Mouse (Mus musculus): ENCODE measurements at regions not wholly inside any gene's neighbourhood (a gene's known extent, or its start where the extent isn't known, plus 50 kb on each side); places are given as distances from the start of the nearest gene placed in this dataset.
"Not testable (repeated sequence)": the region's sequence is repeated elsewhere in the genome, so short reads cannot be mapped to it uniquely, and the experiment has no call there.

- no peak for DNase-seq
Observed at GRCm38 (mm10) chr8:8919582-8920503, 229.5 kb upstream of the Arglu1 start.

DNA sequence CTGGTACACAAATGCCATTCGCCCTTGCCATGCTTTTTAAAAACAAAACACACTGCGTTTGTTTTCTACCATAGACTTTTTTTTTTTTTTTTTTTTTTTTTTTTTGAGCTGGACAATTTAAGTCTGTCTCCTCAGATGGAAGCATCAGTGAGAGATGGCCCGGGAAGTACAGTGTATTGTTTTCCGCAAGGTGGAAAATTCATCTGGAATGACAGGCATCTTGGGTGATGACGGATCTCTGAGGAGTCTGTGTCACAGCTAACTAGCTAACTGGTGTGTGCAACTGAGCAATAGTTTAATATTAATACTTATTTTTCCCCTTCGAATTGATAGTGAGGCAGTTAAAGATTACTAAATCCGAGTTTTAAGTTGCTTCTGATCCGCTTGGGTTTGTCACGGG lies 228.7 kb upstream of the Arglu1 start:
- no peak for DNase-seq

GRCm38 (mm10) chr8:8907478-8908165 lies 217.3 kb upstream of the Arglu1 start:
- no peak for DNase-seq

GRCm38 (mm10) chr8:8892996-8893395 lies 202.7 kb upstream of the Arglu1 start:
- DNase-seq = no peak

GRCm38 (mm10) chr8:8877286-8877685 lies 187.0 kb upstream of the Arglu1 start:
- no peak for DNase-seq

DNA sequence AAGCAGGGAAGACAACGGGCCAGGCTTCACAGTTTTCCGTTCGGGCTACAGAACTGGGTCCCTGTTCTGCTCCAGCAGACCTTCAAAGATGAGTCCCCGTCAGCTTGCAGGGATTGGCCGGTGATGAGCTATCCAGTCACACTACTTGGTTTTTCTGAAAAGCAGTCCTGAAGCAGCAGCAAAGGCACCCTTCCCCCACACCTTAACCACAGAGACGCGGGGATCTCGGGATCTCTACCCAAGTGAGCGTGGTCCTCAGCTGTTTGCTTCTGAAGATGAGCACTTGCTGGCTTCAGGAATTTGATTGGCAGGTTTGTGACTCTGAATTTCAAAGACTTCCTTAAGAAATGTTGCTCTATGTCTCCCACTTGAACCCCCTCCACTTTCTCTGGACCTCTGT lies 186.6 kb upstream of the Arglu1 start:
- DNase-seq = no peak

GRCm38 (mm10) chr8:8876469-8876868 lies 186.1 kb upstream of the Arglu1 start:
- DNase-seq = no peak

GRCm38 (mm10) chr8:8871938-8872337 lies 181.6 kb upstream of the Arglu1 start:
- no peak for DNase-seq

- DNase-seq = no peak
Observed at GRCm38 (mm10) chr8:8871039-8871438, 180.7 kb upstream of the Arglu1 start.

GRCm38 (mm10) chr8:8870487-8870886 lies 180.2 kb upstream of the Arglu1 start:
- DNase-seq = no peak

DNA sequence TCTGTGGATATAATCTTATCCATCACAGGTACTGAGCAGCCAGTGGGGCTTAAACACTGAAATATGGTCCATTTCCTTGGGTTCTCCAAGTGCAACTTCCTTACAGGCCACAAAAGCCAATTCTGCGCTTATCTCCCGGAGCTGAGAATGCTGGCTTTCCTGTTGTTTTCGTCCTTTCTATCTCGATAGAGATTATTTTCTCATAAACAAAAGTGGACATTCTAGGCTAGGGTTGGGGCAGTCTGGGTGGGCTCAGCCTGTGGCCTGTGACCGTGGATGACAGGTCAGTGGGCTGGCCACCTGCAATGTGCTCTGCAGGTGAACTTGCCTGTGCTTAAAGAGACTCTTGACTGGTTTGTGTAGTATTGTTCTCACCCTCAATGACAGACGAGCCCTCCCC lies 179.0 kb upstream of the Arglu1 start:
- DNase-seq = no peak

GRCm38 (mm10) chr8:8867924-8868323 lies 177.6 kb upstream of the Arglu1 start:
- no peak for DNase-seq

DNA sequence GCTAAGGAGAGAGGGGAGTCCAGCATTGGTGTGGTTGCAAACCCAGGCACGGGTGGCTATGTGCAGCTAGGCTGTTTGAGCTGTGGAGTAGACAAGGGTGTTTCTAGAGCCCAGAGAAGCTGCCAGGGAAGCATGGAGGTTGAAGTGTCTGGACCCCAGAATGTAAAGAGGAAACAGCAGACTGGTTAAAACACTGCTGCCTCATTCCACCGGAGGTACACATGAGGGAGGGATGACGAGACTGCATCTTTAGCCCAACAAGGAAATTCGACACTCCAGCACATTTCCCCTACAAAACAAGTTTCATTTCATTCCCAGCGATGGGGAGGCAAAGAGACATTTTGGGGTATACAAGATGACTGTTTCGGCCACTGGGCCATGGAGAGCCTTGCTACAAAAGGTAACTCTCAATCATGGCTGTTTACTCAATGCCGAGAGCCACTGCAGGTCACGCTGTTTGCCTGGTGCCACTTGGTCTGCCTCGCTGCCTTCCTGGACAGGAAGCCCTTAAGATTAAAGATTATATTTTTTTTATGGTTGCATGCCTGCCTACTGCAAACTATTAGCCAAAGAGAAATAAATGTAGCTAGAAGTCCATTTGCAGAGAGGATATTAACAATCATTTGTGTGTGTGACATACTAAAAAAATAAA lies 176.9 kb upstream of the Arglu1 start:
- no peak for DNase-seq

- DNase-seq = no peak
Observed at GRCm38 (mm10) chr8:8862767-8863166, 172.4 kb upstream of the Arglu1 start.

DNA sequence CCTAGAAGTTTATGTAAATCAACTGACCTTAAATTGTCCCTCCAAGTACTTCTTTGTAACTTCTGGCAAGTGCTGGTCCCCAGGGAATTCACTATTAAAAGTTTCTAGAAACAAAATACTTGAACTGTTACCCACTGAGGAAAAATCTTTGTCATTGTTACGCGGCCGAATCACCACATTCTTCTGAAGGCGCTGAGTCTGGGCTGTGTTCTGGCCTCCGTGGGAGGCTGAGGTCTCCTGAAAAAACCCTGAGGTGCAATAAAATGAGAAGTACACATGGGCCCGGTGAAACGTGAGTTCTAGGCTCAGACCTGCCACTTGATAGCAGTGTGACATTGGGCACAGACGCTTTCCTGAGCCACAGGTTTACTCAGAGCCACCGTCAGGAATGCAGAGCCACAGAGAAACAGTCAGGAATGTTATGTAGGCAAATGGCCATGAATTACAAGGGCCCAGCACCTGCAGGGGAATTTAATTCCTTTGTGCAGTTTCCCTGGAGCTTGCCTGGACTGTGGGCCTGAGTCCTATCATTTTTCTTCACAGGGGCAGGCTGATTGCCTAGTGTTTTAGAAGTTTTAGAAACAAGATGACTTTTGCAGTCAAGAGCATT lies 171.1 kb upstream of the Arglu1 start:
- no peak for DNase-seq

DNA sequence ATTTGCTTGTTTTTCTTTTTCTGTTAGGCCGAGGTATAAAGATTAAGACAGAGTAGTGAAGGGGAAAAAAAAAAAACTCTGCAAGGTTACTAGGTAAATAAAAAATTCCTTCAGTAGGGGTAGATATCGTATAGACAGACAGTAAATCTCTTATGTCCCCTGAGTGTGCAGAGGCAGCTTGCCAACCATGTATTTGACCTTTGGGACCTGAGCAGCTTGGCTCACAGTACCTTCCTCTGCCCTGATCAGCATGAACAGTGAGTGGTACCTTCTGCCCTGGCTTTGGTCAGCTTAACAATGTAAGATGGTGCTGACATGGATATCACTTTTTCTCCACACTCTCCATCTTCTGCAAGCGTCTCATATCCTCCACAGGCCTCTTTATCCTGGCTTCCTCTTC lies 168.3 kb upstream of the Arglu1 start:
- DNase-seq = peak; percentile 29

- no peak for DNase-seq
Observed at GRCm38 (mm10) chr8:8852656-8853366, 162.5 kb upstream of the Arglu1 start.

GRCm38 (mm10) chr8:8851271-8851670 lies 160.9 kb upstream of the Arglu1 start:
- no peak for DNase-seq

GRCm38 (mm10) chr8:8850766-8851165 lies 160.4 kb upstream of the Arglu1 start:
- DNase-seq = no peak

GRCm38 (mm10) chr8:8847579-8847978 lies 157.3 kb upstream of the Arglu1 start:
- no peak for DNase-seq

DNA sequence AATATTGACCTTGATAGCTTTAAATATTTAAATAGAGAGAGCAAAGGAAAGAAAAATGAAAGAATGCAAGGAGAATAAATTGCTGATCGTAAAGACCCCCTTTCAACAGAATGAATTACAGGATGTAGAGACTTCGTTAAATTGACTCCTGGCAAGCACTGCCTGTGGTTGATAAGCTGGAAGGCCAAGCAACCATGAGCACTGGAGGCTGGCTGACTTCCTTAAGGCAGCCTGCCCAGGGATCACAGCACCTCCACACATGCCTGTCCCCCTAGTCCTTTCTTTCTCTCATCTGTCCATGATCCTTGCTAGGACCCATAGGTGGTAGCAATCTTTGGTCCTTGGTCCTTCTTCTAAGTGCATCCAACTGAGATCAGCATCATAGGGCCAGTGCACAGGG lies 152.0 kb upstream of the Arglu1 start:
- DNase-seq = no peak

DNA sequence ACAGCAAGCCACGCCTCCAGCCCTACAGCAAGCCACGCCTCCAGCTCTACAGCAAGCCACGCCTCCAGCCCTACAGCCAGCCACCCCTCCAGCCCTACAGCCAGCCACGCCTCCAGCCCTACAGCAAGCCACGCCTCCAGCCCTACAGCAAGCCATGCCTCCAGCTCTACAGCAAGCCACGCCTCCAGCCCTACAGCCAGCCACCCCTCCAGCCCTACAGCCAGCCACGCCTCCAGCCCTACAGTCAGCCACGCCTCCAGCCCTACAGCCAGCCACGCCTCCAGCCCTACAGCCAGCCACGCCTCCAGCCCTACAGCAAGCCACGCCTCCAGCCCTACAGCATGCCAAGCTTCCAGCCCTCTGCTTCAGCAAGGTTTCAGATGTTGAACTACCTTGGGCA lies 145.8 kb upstream of the Arglu1 start:
- DNase-seq = not testable (repeated sequence)

GRCm38 (mm10) chr8:8831306-8831705 lies 141.0 kb upstream of the Arglu1 start:
- DNase-seq = no peak
